Mouse (Mus musculus) right cerebral cortex, postnatal 4 days (tissue): Measurements from ENCODE around the gene Cttn.

Source experiments
- DNase-seq: peaks from one replicate; pipeline ENCODE4 v3.0.0-alpha.2; 2022

Cttn gene

DNA sequence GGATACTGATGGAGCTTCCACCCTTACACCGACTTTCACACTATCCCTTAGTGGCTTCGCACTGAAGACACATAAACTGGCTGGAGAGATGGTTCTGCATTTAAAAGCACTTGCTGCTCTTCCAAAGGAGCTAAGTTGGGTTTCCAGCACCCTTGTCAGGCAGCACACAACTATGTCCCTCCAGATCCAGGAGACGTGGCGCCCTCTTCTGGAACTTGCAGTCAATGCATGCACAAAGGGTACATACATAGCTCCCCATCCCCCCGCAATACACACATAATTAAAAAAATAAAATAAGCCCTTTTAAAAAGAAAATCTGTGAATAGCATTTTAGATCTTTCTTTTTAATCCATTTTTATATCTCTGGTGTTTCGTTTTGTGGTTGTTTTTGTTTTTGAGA lies 83.3 kb downstream of the Cttn start:
- DNase-seq, result peak; percentile 22
